Mouse (Mus musculus) cerebellum, adult 2 months (tissue): Measurements from ENCODE around the gene Dna2. TPM values are rescaled to one million over a fixed set of nuclear protein-coding genes. Genes with fewer than 3 reads are reported as not detected.

Experiments used
- DNase-seq, 2 experiments: peaks; one replicate each; pipeline ENCODE4 v3.0.0; 2021
- H3K27ac ChIP-seq: fragments of 200-500 bp; 2 replicates; pipeline ENCODE4 v1.5.1; 2012; ENCODE audit warnings: low read length, control low read depth, inconsistent platforms; ENCODE audit not compliant: insufficient read depth
- H3K27me3 ChIP-seq: fragments of 200-500 bp; 2 replicates; pipeline ENCODE4 v1.6.1; 2012; ENCODE audit warnings: inconsistent platforms, mild to moderate bottlenecking, low read length, moderate library complexity; ENCODE audit not compliant: control insufficient read depth, insufficient read depth
- H3K4me1 ChIP-seq: fragments of 200-500 bp; 2 replicates; pipeline ENCODE4 v1.6.1; 2011; ENCODE audit warnings: low read length; ENCODE audit not compliant: control insufficient read depth, insufficient read depth
- H3K4me3 ChIP-seq: fragments of 200-500 bp; replicated peaks from 2 replicates; pipeline ENCODE3; 2011; ENCODE audit warnings: mild to moderate bottlenecking, low read depth, low read length, control low read depth; ENCODE audit not compliant: insufficient read depth
- CTCF ChIP-seq: fragments of 200-500 bp; IDR thresholded peaks from 2 replicates; pipeline ENCODE4 v1.5.1; 2011; ENCODE audit warnings: low read depth, mild to moderate bottlenecking, control low read depth, low read length, moderate library complexity, borderline replicate concordance; ENCODE audit not compliant: insufficient read depth
- POLR2A ChIP-seq: fragments of 200-500 bp; IDR thresholded peaks from 2 replicates; pipeline ENCODE4 v1.6.1; 2011; ENCODE audit warnings: low read length, control low read depth, borderline replicate concordance; ENCODE audit not compliant: insufficient read depth
- WGBS: fragments of 180-500 bp; shearing (Covaris S2); methylation state at CpG from one replicate; pipeline ENCODE4 v1.1.7; 2018; 5-methylcytosine and 5-hydroxymethylcytosine counted together
- polyA plus RNA-seq: library from polyadenylated mRNA; depleted of rRNA; stranded (reverse); fragments of >200 nt; gene quantifications from 2 replicates; pipeline ENCODE4 v1.2.3, GENCODE M21; 2012

The Dna2 gene
- polyA plus RNA-seq, 1 experiment: 3.9 TPM

DNA sequence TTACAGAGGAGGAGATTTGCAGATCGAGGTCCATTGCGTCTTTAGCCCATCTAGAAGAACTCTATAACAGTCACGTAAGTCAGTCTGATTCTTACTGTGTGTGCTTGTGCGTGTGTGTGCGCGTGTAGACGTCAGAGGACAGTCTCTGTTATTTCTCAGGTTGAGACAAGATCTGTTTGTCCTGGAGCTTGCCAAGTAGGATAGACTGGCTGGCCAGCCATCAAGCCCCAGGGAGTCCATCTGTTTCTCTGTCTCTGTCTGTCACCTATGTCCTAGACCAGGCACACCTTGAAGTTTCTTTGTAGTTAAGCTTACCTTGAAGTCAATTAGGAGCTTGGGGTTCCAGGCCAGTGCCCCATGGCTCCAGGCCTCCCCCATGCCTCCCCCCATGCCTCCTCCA is 17.1 kb downstream of the Dna2 start:
- Histone ChIP-seq H3K4me1 (0 out of 2 replicates have a peak, but pooled peaks cover 4% of the 10 kb centered on the region), H3K27ac (no peak overlapping the region), H3K4me3 (no peak overlapping the region), H3K27me3 (no peaks in the 10 kb centered on the region)
- WGBS: 42% methylated on average over 7 of the region's 7 CpGs
- DNase-seq: peak; percentile 75 to 83
- TF ChIP-seq POLR2A: no peak
- TF ChIP-seq CTCF: no peak

DNA sequence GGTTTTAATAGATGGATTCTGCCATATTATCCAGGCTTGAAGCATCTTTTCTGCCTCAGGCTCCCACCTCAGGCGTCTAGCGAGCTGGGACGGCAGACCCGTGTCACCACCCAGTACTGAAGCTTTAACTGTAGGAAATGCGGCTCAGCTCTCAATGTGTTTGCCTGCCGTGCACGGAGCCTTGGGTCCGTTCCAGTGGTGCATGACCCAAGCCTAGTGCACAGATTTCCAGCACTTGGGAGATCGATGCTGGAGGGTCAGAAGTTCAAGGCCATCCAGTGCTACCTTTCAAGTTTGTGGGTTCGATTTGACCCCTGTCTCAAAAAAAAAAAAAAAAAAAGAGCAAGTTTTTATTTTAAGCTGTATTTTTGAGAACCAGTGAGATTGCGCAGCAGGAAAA is 19.0 kb downstream of the Dna2 start:
- 95% methylated on average over 11 of the region's 11 CpGs for WGBS
- Histone ChIP-seq H3K4me1 (0 out of 2 replicates have a peak, but pooled peaks cover 4% of the 10 kb centered on the region), H3K27me3 (no peaks in the 10 kb centered on the region), H3K27ac (no peak overlapping the region), H3K4me3 (no peak overlapping the region)
- TF ChIP-seq CTCF: no peak
- no peak for TF ChIP-seq POLR2A
- DNase-seq: no peak

DNA sequence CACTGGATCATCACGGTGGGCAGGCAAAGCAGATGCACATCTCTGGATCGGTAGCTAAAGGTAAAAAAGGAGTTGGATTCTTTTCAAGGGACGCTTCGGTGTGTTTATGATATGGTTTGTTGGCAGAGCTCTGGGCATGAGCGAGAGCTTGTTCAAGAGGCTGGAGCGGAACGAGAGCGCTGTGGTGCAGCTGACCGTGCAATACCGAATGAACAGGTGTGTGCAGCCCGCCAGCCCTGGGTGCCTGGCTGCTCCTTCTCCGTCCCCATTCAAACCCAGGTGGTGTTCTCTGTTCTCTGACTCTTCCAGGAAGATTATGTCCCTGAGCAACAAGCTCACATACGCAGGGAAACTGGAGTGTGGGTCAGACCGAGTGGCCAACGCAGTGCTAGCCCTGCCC is 19.5 kb downstream of the Dna2 start:
- Histone ChIP-seq H3K4me1 (0 out of 2 replicates have a peak, but pooled peaks cover 4% of the 10 kb centered on the region), H3K27me3 (no peaks in the 10 kb centered on the region), H3K27ac (no peak overlapping the region), H3K4me3 (no peak overlapping the region)
- WGBS: 88% methylated on average over 15 of the region's 15 CpGs
- TF ChIP-seq POLR2A: no peak
- peak; percentile 32 to 36 for DNase-seq

DNA sequence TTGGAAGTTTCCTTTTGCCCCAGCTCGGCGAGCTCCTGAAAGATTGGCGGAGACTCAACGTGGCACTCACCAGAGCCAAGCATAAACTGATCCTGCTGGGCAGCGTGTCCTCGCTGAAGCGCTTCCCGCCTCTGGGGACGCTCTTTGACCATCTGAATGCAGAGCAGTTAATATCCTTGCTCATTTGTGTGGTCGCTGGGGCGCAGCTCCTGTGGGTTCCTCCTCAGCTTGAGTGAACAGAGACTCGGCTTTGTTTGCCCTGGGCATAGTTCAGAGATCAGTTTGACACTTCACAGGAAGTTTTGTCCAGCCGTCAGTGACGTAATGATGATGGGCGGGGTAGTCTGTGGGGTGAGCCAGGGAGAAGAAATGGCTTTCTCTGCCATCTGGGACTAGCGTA is 25.0 kb downstream of the Dna2 start:
- DNase-seq: peak; percentile 56 to 68
- H3K4me1 ChIP-seq: 0 out of 2 replicates have a peak, but pooled peaks cover 4% of the 10 kb centered on the region
- WGBS: 10% methylated on average over 16 of the region's 16 CpGs

DNA sequence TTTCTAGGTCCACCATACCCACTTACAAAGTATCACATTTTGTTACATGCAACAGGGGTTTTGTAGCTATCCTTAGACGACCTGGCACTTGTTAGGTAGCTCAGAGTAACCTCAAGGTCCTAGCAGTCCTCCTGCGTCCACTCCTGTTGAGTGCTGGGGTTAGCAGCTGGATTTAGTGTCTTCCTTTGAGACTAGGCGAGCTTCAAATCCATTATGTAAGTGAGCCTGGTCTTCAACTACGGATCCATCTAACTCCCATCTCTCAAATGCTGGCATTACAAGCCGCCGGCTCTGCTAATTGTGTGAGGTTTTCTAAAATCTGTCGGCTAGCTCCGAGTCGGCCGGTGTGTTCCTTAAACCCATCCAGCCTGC is 32.8 kb downstream of the Dna2 start:
- WGBS: 7% methylated on average over 10 of the region's 10 CpGs
- TF ChIP-seq CTCF (no peak), POLR2A (no peak)
- peak overlapping the region; percentile 71 for H3K27ac ChIP-seq
- H3K4me3 ChIP-seq: peak overlapping the region; percentile 61
- peaks cover 7% of the 10 kb centered on the region for H3K4me1 ChIP-seq
- no peaks in the 10 kb centered on the region for H3K27me3 ChIP-seq
- no peak for DNase-seq

More for the DNA sequence above, 25.0 kb downstream of the Dna2 start:
- Histone ChIP-seq H3K4me3 (no peak overlapping the region), H3K27me3 (no peaks in the 10 kb centered on the region), H3K27ac (no peak overlapping the region)
- no peak for TF ChIP-seq POLR2A
- TF ChIP-seq CTCF: peak; percentile 49; the same call in 1 of the 2 replicates

DNA sequence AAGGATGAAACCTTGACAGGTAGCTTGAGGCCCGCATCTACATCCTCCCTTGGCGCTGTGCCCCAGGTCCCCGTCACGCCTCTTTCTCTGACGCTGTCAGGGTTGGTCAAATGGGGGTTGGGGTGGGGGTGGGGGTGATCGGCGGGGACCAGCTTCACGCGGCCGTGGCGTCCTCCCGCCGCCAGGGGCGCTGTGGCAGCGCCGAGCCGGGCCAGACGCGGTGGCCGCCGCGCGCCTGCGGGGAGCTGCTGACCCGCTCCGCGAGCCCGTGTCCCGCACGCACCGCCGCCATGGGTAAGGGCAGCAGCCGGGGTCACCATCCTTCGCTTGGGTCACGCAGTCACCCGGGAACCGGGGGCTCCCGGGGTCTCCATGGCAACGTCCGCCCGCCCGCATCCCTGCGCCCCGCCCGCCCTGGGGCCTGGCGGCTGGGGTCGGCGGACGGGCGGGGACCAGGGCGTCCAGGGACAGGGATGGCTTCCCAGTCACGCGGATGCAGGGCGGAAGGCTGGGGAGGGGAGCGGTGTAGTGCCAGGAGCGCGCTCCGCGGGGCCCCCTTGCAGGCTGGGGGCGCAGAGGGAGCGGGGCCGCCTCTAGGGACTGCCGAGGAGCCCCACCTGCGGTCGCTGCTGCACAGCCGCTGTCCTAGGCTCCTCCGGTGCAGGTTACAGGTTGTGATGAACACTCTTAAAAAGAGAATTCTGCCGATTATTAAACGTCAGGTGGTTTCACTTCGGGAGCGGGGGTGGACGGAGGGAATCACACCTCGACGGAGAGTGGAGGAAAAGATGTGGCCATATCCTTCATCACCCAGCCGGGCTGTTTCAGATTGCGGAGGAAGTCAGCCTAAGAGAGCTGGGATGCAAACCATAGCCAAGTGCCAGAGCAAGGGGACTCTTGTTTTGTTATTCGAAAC is 33.5 kb downstream of the Dna2 start, which contains the start of gene Rufy2:
Gene Rufy2, plus strand, starts transcription at position 185 of the 916 bp plus-strand sequence.
- peak within 1 kb of the TSS; percentile 71 for H3K27ac ChIP-seq
- peaks cover 9% of the 10 kb centered on the region for H3K4me1 ChIP-seq
- H3K4me3 ChIP-seq: peak within 1 kb of the TSS; percentile 77
- TF ChIP-seq POLR2A (peak; percentile 78; the same call in 1 of the 2 replicates), CTCF (peak; percentile 59)
- peak; percentile 95 to 96 for DNase-seq
- H3K27me3 ChIP-seq: no peaks in the 10 kb centered on the region
- under 1% methylated on average over 77 of the region's 77 CpGs for WGBS

DNA sequence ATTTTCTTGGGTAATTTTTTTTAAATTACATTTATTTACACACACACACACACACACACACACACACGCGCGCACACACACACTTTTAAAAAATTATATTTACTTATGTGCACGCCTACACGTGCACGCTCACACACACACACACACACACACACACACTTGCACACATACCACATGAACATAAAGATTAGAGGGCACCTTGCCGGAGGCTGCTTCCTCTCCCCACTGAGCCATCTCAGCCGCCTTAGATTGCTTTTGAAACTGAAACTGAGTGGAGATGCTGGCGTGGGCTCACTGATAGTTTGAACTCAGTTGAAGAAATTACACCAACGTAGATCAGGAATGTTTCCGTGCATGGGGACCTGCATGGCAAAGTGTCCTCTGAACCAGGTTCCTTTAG is 37.2 kb downstream of the Dna2 start:
- 88% methylated on average over 11 of the region's 11 CpGs for WGBS
- TF ChIP-seq CTCF: no peak
- no peak for TF ChIP-seq POLR2A
- H3K4me3 ChIP-seq: no peak overlapping the region

DNA sequence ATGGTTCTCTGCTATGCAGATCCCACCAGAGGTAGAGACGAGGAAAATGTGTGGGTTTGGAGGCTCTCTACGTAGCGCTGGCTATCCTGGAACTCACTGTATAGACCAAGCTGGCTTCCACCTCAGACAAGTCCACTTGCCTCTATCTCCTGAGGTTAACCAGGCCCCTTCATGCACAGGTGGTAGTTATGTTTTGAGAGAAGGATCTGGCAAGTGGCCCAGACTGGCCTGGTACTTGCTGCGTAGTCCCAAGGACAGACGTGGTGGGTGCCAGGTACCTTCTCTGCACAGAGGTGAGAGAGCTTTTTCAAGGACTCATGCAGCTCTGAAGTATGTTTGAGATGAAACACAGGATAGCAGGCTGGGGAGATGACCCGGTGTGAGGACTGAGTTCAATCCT is 37.7 kb downstream of the Dna2 start:
- H3K4me3 ChIP-seq: no peak overlapping the region
- TF ChIP-seq POLR2A: no peak
- no peak for TF ChIP-seq CTCF
- no peaks in the 10 kb centered on the region for H3K27me3 ChIP-seq
- 54% methylated on average over 6 of the region's 6 CpGs for WGBS
- peak in 1 of 2 experiments; percentile 46 for DNase-seq
- no peak overlapping the region for H3K27ac ChIP-seq
- H3K4me1 ChIP-seq: peaks cover 9% of the 10 kb centered on the region

More for the DNA sequence above, 37.2 kb downstream of the Dna2 start:
- Histone ChIP-seq H3K27me3 (no peaks in the 10 kb centered on the region), H3K4me1 (peaks cover 9% of the 10 kb centered on the region), H3K27ac (no peak overlapping the region)
- no peak for DNase-seq
